Mouse (Mus musculus): Measurements from ENCODE around the gene Thap11.

- TF ChIP-seq CTCF (IDR thresholded peaks at IDR 0.05; ENCODE audit: borderline replicate concordance, control insufficient read depth, extremely low read depth, insufficient read depth, low read length, poor library complexity) (no peak), POLR2A (IDR thresholded peaks at IDR 0.05; ENCODE audit: control insufficient read depth, extremely low read depth, insufficient read depth, low read length, poor library complexity) (no peak)
Measured at GRCm38 (mm10) chr8:105825506-105825905, 29.4 kb upstream of the Thap11 start.
